22 mouse cellular contexts compared by ENCODE assay signal in the genomic region with DNA sequence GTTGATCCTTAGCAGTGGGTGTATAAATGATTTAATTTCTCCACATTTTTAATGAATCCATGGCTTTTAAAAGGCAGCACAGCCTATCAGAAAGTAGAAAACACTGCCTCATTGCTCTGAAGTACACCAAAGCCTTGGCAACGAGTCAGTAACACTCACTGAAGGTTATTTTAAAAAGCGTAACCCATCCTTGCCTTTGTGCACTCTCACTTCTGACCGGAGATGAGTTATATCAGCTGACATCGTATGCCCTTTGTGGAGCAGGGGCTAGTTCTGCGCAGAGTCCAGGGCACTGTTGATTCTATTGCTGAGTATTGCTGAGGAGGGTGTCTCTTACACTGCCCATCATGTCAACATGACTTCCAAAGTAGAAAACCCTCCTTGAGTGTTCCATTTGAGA. TPM values are rescaled to one million over a fixed set of nuclear protein-coding genes. Genes with fewer than 3 reads are reported as not detected.
"Had no signal": no experiment of that assay in that cellular context is flagged by ENCODE, and none has a peak within 500 bp of the region (broad histone marks: within the 10 kb centered on the region; RNA-seq: fewer than 3 reads in every experiment).

No protein-coding gene starts in this region.

- H3K9me3 ChIP-seq: limb, embryonic 15.5 days had no signal

- DNase-seq: kidney, adult 18-20 months; kidney, adult 9 months; kidney, postnatal 25 days; layer of hippocampus, adult 9-11 months; liver, postnatal 0 days; lung, embryonic 14.5 days; midbrain, embryonic 14.5 days; right cerebral cortex, adult 18-20 months; right cerebral cortex, postnatal 14 days; right cerebral cortex, postnatal 4 days; thymus, adult 2 months; thymus, postnatal 14 days had no signal

- H3K27me3 ChIP-seq: limb, embryonic 15.5 days had no signal

- ATAC-seq: liver, postnatal 0 days; lung, postnatal 0 days had no signal

- H3K9ac ChIP-seq: limb, embryonic 15.5 days; liver, embryonic 14.5 days; liver, postnatal 0 days; lung, embryonic 14.5 days had no signal

- H3K4me1 ChIP-seq: limb, embryonic 15.5 days had no signal

- H3K36me3 ChIP-seq: limb, embryonic 15.5 days had no signal

- H3K4me3 ChIP-seq: layer of hippocampus, adult 2 months; limb, embryonic 15.5 days had no signal

- H3K4me2 ChIP-seq: limb, embryonic 15.5 days; liver, embryonic 11.5 days; lung, embryonic 14.5 days; midbrain, embryonic 11.5 days had no signal

- H3K27ac ChIP-seq: kidney, postnatal 0 days; layer of hippocampus, adult 2 months; limb, embryonic 15.5 days; liver, embryonic 14.5 days; macrophage; stomach, postnatal 0 days had no signal

RNA-seq across cellular contexts. Expression of gene Frem3, which starts 18.3 kb away (rescaled TPM):
- total RNA-seq: megakaryocyte, adult 5-6 weeks had no signal
- polyA plus RNA-seq: macrophage; midbrain, embryonic 14.5 days had no signal
